Mouse (Mus musculus): ENCODE data around the gene Rnf10. TPM values are rescaled to one million over a fixed set of nuclear protein-coding genes. Genes with fewer than 3 reads are reported as not detected.

The Rnf10 gene
- polyA plus RNA-seq, 1 experiment from 2014 or later, result 102 TPM

- DNase-seq (ENCODE audit: low spot score), result peak; percentile 80
- Histone ChIP-seq H3K9me3 (no peaks in the 10 kb centered on the region), H3K36me3 (peaks cover 14% of the 10 kb centered on the region), H3K27ac (peak overlapping the region; percentile 96), H3K27me3 (ENCODE audit: insufficient read depth, poor library complexity, severe bottlenecking) (no peaks in the 10 kb centered on the region), H3K4me1 (peaks cover 32% of the 10 kb centered on the region), H3K4me3 (peak overlapping the region; percentile 99)
- under 1% methylated on average over 70 of the region's 77 CpGs for WGBS
Measured at GRCm38 (mm10) chr5:115271931-115272811, 527 bp downstream of the Rnf10 start.

- Histone ChIP-seq H3K27ac (no peak overlapping the region), H3K4me3 (0 out of 2 replicates have a peak overlapping the region, but pooled peaks have one; percentile 99), H3K4me1 (peaks cover 48% of the 10 kb centered on the region), H3K36me3 (peaks cover 22% of the 10 kb centered on the region), H3K9me3 (no peaks in the 10 kb centered on the region), H3K27me3 (ENCODE audit: insufficient read depth, poor library complexity, severe bottlenecking) (no peaks in the 10 kb centered on the region)
- DNase-seq (ENCODE audit: low spot score), result no peak
- 91% methylated on average over 1 of the region's 1 CpGs for WGBS
Measured at GRCm38 (mm10) chr5:115269969-115270368, 2.7 kb downstream of the Rnf10 start.

GRCm38 (mm10) chr5:115268266-115268665, 4.4 kb downstream of the Rnf10 start:
- peaks cover 29% of the 10 kb centered on the region for H3K36me3 ChIP-seq

GRCm38 (mm10) chr5:115267469-115268045, 5.1 kb downstream of the Rnf10 start:
- H3K4me1 ChIP-seq, result peaks cover 47% of the 10 kb centered on the region
- 56% methylated on average over 3 of the region's 3 CpGs for WGBS
- H3K4me3 ChIP-seq, result 0 out of 2 replicates have a peak overlapping the region, but pooled peaks have one; percentile 15
- peaks cover 36% of the 10 kb centered on the region for H3K36me3 ChIP-seq
- peak overlapping the region; percentile 76; the same call in 1 of the 2 replicates for H3K27ac ChIP-seq
- no peaks in the 10 kb centered on the region for H3K9me3 ChIP-seq
- H3K27me3 ChIP-seq (ENCODE audit: insufficient read depth, poor library complexity, severe bottlenecking), result no peaks in the 10 kb centered on the region
- no peak for DNase-seq (ENCODE audit: low spot score)

More at GRCm38 (mm10) chr5:115268266-115268665, 4.4 kb downstream of the Rnf10 start:
- Histone ChIP-seq H3K4me1 (peaks cover 47% of the 10 kb centered on the region), H3K4me3 (no peak overlapping the region; the same call in 1 of the 2 replicates), H3K9me3 (no peaks in the 10 kb centered on the region), H3K27me3 (ENCODE audit: insufficient read depth, poor library complexity, severe bottlenecking) (no peaks in the 10 kb centered on the region), H3K27ac (peak overlapping the region; percentile 53; the same call in 1 of the 2 replicates)
- DNase-seq (ENCODE audit: low spot score), result no peak
- WGBS, result 49% methylated on average over 3 of the region's 3 CpGs

GRCm38 (mm10) chr5:115266787-115267468, 5.8 kb downstream of the Rnf10 start:
- DNase-seq (ENCODE audit: low spot score), result peak; percentile 83
- no peaks in the 10 kb centered on the region for H3K27me3 ChIP-seq (ENCODE audit: insufficient read depth, poor library complexity, severe bottlenecking)
- 33% methylated on average over 8 of the region's 8 CpGs for WGBS
- H3K27ac ChIP-seq, result peak overlapping the region; percentile 65; the same call in 1 of the 2 replicates
- H3K4me1 ChIP-seq, result peaks cover 49% of the 10 kb centered on the region
- H3K36me3 ChIP-seq, result peaks cover 38% of the 10 kb centered on the region
- H3K4me3 ChIP-seq, result 0 out of 2 replicates have a peak overlapping the region, but pooled peaks have one; percentile 15
- H3K9me3 ChIP-seq, result no peaks in the 10 kb centered on the region

- Histone ChIP-seq H3K9me3 (no peaks in the 10 kb centered on the region), H3K4me1 (peaks cover 49% of the 10 kb centered on the region), H3K27me3 (ENCODE audit: insufficient read depth, poor library complexity, severe bottlenecking) (no peaks in the 10 kb centered on the region), H3K4me3 (0 out of 2 replicates have a peak overlapping the region, but pooled peaks have one; percentile 12), H3K36me3 (peaks cover 38% of the 10 kb centered on the region), H3K27ac (peak overlapping the region; percentile 65)
- 76% methylated on average over 5 of the region's 5 CpGs for WGBS
- no peak for DNase-seq (ENCODE audit: low spot score)
Measured at GRCm38 (mm10) chr5:115266340-115266739, 6.4 kb downstream of the Rnf10 start.

GRCm38 (mm10) chr5:115262502-115263291, 10.0 kb downstream of the Rnf10 start:
- Histone ChIP-seq H3K9me3 (no peaks in the 10 kb centered on the region), H3K27ac (no peak overlapping the region), H3K27me3 (ENCODE audit: insufficient read depth, poor library complexity, severe bottlenecking) (no peaks in the 10 kb centered on the region), H3K4me3 (no peak overlapping the region), H3K36me3 (peaks cover 53% of the 10 kb centered on the region), H3K4me1 (peaks cover 29% of the 10 kb centered on the region)
- no peak for DNase-seq (ENCODE audit: low spot score)
- WGBS, result 86% methylated on average over 14 of the region's 14 CpGs

GRCm38 (mm10) chr5:115261880-115262279, 10.8 kb downstream of the Rnf10 start:
- DNase-seq (ENCODE audit: low spot score), result no peak
- Histone ChIP-seq H3K9me3 (no peaks in the 10 kb centered on the region), H3K27me3 (ENCODE audit: insufficient read depth, poor library complexity, severe bottlenecking) (no peaks in the 10 kb centered on the region), H3K27ac (no peak overlapping the region), H3K4me3 (no peak overlapping the region), H3K4me1 (peaks cover 21% of the 10 kb centered on the region), H3K36me3 (peaks cover 61% of the 10 kb centered on the region)
- 82% methylated on average over 1 of the region's 1 CpGs for WGBS

GRCm38 (mm10) chr5:115261141-115261540, 11.6 kb downstream of the Rnf10 start:
- Histone ChIP-seq H3K36me3 (peaks cover 64% of the 10 kb centered on the region), H3K27ac (no peak overlapping the region), H3K4me1 (peaks cover 14% of the 10 kb centered on the region), H3K27me3 (ENCODE audit: insufficient read depth, poor library complexity, severe bottlenecking) (no peaks in the 10 kb centered on the region), H3K9me3 (no peaks in the 10 kb centered on the region), H3K4me3 (no peak overlapping the region)
- no peak for DNase-seq (ENCODE audit: low spot score)
- 94% methylated on average over 8 of the region's 8 CpGs for WGBS

GRCm38 (mm10) chr5:115260356-115260755, 12.3 kb downstream of the Rnf10 start:
- peaks cover 71% of the 10 kb centered on the region for H3K36me3 ChIP-seq
- no peak overlapping the region for H3K27ac ChIP-seq
- DNase-seq (ENCODE audit: low spot score), result no peak
- H3K27me3 ChIP-seq (ENCODE audit: insufficient read depth, poor library complexity, severe bottlenecking), result no peaks in the 10 kb centered on the region
- H3K4me1 ChIP-seq, result peaks cover 8% of the 10 kb centered on the region; the same call in 1 of the 2 replicates
- H3K9me3 ChIP-seq, result no peaks in the 10 kb centered on the region
- WGBS, result 80% methylated on average over 6 of the region's 6 CpGs
- no peak overlapping the region for H3K4me3 ChIP-seq

GRCm38 (mm10) chr5:115256909-115257546, 15.7 kb downstream of the Rnf10 start:
- Histone ChIP-seq H3K27me3 (ENCODE audit: insufficient read depth, poor library complexity, severe bottlenecking) (no peaks in the 10 kb centered on the region), H3K4me3 (no peak overlapping the region), H3K27ac (no peak overlapping the region), H3K36me3 (peaks cover 62% of the 10 kb centered on the region), H3K9me3 (no peaks in the 10 kb centered on the region), H3K4me1 (no peaks in the 10 kb centered on the region; the same call in 1 of the 2 replicates)
- WGBS, result 92% methylated on average over 10 of the region's 10 CpGs
- DNase-seq (ENCODE audit: low spot score), result no peak

Measured in heart, embryonic 10.5 days (tissue).